Mouse (Mus musculus): Measurements from ENCODE around the gene Mif4gd. TPM values are rescaled to one million over a fixed set of nuclear protein-coding genes. Genes with fewer than 3 reads are reported as not detected.
A peak's percentile ranks its signal among the peaks of the same experiment; 100 is the strongest.

The Mif4gd gene
- polyA plus RNA-seq, 1 experiment from 2014 or later = 18.2 TPM

DNA sequence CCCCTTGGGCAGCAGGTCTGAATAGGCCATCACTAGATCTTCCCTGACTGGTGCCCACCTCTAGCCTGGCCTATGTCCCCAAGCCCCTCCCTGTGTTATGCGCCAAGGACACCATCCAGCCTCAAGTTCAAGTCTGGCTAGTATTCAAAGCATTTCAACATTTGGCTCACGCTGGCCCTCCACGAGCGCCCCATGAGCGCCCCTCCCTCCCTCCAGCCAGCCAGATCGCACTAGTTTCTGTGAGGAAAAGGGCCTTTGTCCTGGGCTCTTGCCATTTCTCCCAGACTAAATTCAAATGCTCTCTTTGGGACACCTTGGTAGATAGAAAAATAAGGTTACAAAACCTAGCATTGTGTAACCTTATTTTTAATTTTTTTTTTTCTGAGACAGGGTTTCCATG lies 3.1 kb upstream of the Mif4gd start:
- 92% methylated on average over 6 of the region's 6 CpGs for WGBS
- no peaks in the 10 kb centered on the region for H3K9me3 ChIP-seq (replicated peaks)
- H3K36me3 ChIP-seq = peaks cover 40% of the 10 kb centered on the region
- H3K27me3 ChIP-seq (ENCODE audit: low read depth, poor library complexity, severe bottlenecking) = no peaks in the 10 kb centered on the region
- no peak for DNase-seq (ENCODE audit: low spot score)
- H3K27ac ChIP-seq = no peak overlapping the region
- peaks cover 24% of the 10 kb centered on the region for H3K4me1 ChIP-seq
- no peak overlapping the region for H3K4me3 ChIP-seq

- Histone ChIP-seq H3K36me3 (peaks cover 35% of the 10 kb centered on the region), H3K27ac (no peak overlapping the region), H3K27me3 (ENCODE audit: low read depth, poor library complexity, severe bottlenecking) (no peaks in the 10 kb centered on the region), H3K4me1 (peaks cover 24% of the 10 kb centered on the region), H3K4me3 (no peak overlapping the region), H3K9me3 (replicated peaks) (no peaks in the 10 kb centered on the region)
- no peak for DNase-seq (ENCODE audit: low spot score)
- WGBS = 86% methylated on average over 15 of the region's 15 CpGs
Measured at GRCm38 (mm10) chr11:115615108-115615825, 2.5 kb upstream of the Mif4gd start.

DNA sequence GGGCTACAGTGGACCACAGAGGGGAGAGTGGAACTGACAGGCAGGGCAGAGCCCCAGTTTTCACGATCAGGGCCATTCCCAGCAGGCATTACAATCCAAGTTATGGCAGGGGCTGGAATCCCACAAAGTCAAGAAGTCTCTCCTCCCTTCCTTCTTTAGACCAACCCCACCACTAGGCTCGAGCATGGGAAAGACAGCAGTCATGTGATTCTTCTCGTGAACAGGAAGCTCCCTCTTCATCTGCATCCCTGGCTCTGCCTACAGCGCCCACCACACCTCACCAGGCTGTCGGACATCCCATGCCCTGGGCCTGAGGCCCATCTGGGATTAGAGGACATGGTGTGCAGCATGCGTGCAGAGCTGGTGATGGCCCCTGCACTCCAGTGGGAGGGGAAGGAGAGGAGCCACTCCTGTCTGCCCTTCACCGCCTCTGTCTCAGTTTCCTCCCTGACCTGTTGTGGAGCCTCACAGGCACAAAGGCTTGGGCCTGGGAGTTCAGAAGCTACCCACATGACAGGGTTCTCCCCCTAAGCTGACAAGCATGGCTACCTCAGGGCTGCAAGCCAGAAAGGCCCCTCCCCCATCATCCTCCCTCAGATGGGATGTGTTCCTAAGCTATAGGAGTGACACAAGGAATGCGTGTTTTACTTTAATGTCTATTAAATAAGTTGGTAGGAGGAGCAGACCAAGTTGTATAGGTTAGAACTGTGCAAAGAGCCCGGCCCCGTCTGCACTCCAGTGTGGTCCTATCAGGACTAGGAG lies 1.8 kb upstream of the Mif4gd start:
- H3K4me1 ChIP-seq = peaks cover 24% of the 10 kb centered on the region
- H3K27me3 ChIP-seq (ENCODE audit: low read depth, poor library complexity, severe bottlenecking) = no peaks in the 10 kb centered on the region
- no peak for DNase-seq (ENCODE audit: low spot score)
- H3K27ac ChIP-seq = no peak overlapping the region
- H3K4me3 ChIP-seq = 0 out of 2 replicates have a peak overlapping the region, but pooled peaks have one; percentile 0
- peaks cover 35% of the 10 kb centered on the region for H3K36me3 ChIP-seq
- H3K9me3 ChIP-seq (replicated peaks) = no peaks in the 10 kb centered on the region
- 92% methylated on average over 10 of the region's 10 CpGs for WGBS

GRCm38 (mm10) chr11:115613138-115613945 lies 573 bp upstream of the Mif4gd start:
- Histone ChIP-seq H3K27ac (peak overlapping the region; percentile 86), H3K27me3 (ENCODE audit: low read depth, poor library complexity, severe bottlenecking) (no peaks in the 10 kb centered on the region), H3K4me1 (peaks cover 24% of the 10 kb centered on the region), H3K4me3 (peak overlapping the region; percentile 72), H3K9me3 (replicated peaks) (no peaks in the 10 kb centered on the region), H3K36me3 (peaks cover 44% of the 10 kb centered on the region)
- under 1% methylated on average over 16 of the region's 16 CpGs for WGBS
- peak; percentile 37 for DNase-seq (ENCODE audit: low spot score)

DNA sequence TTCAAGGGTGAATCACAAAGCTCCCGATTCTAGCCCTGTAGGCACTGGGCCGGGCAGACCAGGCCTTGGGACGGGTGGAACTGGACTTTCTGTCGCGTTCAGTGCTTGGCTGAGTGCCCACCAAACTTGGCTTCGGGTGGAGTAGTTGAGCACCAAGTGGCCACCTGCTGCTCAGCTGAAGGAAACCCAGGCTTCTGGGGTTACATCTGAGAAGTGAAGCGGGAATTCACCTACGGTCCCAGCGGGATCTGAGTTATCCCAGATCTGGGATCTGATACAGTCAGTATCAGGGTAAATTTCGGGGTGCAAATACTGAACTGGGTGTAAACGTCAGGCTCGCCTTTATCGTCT lies 735 bp downstream of the Mif4gd start:
- DNase-seq (ENCODE audit: low spot score) = no peak
- 3% methylated on average over 13 of the region's 13 CpGs for WGBS
- Histone ChIP-seq H3K9me3 (replicated peaks) (no peaks in the 10 kb centered on the region), H3K27me3 (ENCODE audit: low read depth, poor library complexity, severe bottlenecking) (no peaks in the 10 kb centered on the region), H3K36me3 (peaks cover 50% of the 10 kb centered on the region), H3K27ac (peak overlapping the region; percentile 86), H3K4me1 (peaks cover 21% of the 10 kb centered on the region), H3K4me3 (peak overlapping the region; percentile 72)

- Histone ChIP-seq H3K27me3 (ENCODE audit: low read depth, poor library complexity, severe bottlenecking) (no peaks in the 10 kb centered on the region), H3K27ac (no peak overlapping the region), H3K4me3 (no peak overlapping the region), H3K4me1 (peaks cover 21% of the 10 kb centered on the region), H3K9me3 (replicated peaks) (no peaks in the 10 kb centered on the region), H3K36me3 (peaks cover 55% of the 10 kb centered on the region)
- no peak for DNase-seq (ENCODE audit: low spot score)
- WGBS = 65% methylated on average over 6 of the region's 6 CpGs
Measured at GRCm38 (mm10) chr11:115611173-115611572, 1.6 kb downstream of the Mif4gd start.

DNA sequence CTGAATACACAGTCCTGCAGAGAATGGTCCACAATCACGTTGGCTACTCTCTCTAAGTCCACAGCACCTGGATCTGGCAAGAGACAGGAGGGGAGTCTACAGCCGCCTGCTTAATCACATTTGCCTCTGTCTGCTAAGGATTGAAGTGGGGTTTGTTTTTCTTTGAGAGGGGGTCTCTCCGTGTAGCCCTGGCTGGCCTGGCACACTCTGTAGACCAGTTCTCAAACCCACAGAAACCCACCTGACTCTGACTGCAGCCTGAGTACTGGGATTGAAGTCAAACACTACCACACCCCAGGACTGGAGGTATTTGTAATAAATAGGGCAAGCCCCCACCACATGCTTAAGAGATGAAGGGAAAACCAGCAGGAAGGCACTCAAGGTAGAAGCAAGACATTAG lies 3.2 kb downstream of the Mif4gd start:
- Histone ChIP-seq H3K27me3 (ENCODE audit: low read depth, poor library complexity, severe bottlenecking) (no peaks in the 10 kb centered on the region), H3K27ac (no peak overlapping the region), H3K4me3 (no peak overlapping the region), H3K36me3 (peaks cover 52% of the 10 kb centered on the region), H3K4me1 (peaks cover 29% of the 10 kb centered on the region), H3K9me3 (replicated peaks) (no peaks in the 10 kb centered on the region)
- no peak for DNase-seq (ENCODE audit: low spot score)
- 75% methylated on average over 3 of the region's 3 CpGs for WGBS

- Histone ChIP-seq H3K36me3 (peaks cover 51% of the 10 kb centered on the region), H3K4me3 (peak overlapping the region; percentile 9; the same call in 1 of the 2 replicates), H3K9me3 (replicated peaks) (no peaks in the 10 kb centered on the region), H3K27me3 (ENCODE audit: low read depth, poor library complexity, severe bottlenecking) (no peaks in the 10 kb centered on the region), H3K4me1 (peaks cover 29% of the 10 kb centered on the region), H3K27ac (no peak overlapping the region)
- 87% methylated on average over 23 of the region's 23 CpGs for WGBS
- no peak for DNase-seq (ENCODE audit: low spot score)
Measured at GRCm38 (mm10) chr11:115608421-115609399, 4.1 kb downstream of the Mif4gd start.

- no peak overlapping the region for H3K27ac ChIP-seq
- DNase-seq (ENCODE audit: low spot score) = no peak
- H3K9me3 ChIP-seq (replicated peaks) = no peaks in the 10 kb centered on the region
- no peak overlapping the region for H3K4me3 ChIP-seq
- peaks cover 57% of the 10 kb centered on the region for H3K36me3 ChIP-seq
- WGBS = 97% methylated on average over 18 of the region's 18 CpGs
- no peaks in the 10 kb centered on the region for H3K27me3 ChIP-seq (ENCODE audit: low read depth, poor library complexity, severe bottlenecking)
- H3K4me1 ChIP-seq = peaks cover 27% of the 10 kb centered on the region
Measured at GRCm38 (mm10) chr11:115606733-115607132, 6.0 kb downstream of the Mif4gd start.

DNA sequence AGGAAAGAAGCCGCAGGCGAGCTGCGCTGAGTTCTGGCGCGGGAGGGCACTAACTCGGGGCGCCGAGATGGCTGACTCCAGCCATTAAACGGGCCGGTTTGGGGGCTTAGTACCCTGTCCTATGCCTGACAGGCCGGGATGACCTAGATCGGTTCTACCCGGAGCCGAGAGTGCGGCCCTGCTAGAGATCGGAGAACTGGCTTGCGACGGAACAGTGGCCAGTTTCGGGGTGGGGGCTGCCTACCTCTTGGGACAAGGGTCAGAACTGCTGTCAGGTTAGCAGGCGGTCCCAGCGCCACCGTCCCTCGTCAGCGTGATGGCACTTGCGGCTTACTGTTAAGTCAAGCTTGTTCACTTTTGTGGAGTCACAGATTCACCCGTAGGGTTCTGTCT lies 8.5 kb downstream of the Mif4gd start:
- no peak for DNase-seq (ENCODE audit: low spot score)
- Histone ChIP-seq H3K4me3 (peak overlapping the region; percentile 100), H3K27ac (peak overlapping the region; percentile 99), H3K27me3 (ENCODE audit: low read depth, poor library complexity, severe bottlenecking) (no peaks in the 10 kb centered on the region), H3K9me3 (replicated peaks) (no peaks in the 10 kb centered on the region), H3K36me3 (peaks cover 67% of the 10 kb centered on the region), H3K4me1 (peaks cover 23% of the 10 kb centered on the region)
- WGBS = under 1% methylated on average over 26 of the region's 26 CpGs

DNA sequence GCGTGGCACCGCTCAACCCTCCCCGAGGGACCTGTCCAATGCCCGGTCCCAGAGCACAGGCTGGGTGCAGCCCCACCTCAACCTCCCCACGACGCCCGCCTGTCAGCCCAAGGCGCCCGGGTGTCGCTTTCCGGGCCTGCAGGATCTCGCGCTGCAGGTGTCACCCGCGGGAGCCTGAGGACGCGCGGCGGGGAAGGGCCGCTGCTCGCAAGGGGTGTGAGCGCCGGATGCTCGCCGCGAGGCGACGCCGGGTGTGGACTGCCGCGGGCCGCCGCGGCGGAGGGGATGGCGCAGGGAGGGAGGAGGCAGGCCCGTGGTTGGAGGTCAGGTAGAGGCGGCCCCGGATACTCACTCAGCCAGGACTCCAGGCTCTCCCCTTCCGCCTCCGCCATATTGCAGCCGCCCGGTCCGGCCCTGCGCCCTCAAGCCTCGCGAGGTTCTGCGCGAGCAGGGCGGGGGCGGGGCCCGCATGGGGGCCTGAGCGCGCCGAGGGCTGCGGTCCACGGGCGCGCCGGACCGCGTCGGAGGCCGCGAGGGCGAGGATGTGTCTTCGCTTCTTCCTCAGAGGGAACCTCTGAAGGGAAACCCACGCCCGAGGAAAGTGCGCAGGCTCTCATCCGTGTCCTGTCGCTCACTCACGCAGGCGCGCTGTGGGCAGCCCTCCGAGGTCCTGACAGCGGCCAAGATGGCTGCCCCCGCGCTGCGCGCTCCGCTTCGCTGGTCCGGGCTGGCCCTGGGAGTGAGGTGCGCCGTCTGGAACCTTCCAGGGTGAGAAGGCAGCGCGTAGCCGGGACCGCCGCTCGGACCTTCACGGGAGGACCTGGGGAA lies 9.1 kb downstream of the Mif4gd start, which contains the start of the genes Mrps7 and Gga3:
TSS of gene Mrps7 (plus strand) at position 450 of the 828 bp plus-strand sequence.
TSS of gene Gga3 (minus strand) at position 576 of the 828 bp plus-strand sequence.
- peak; percentile 91 for DNase-seq (ENCODE audit: low spot score)
- no peaks in the 10 kb centered on the region for H3K27me3 ChIP-seq (ENCODE audit: low read depth, poor library complexity, severe bottlenecking)
- H3K4me1 ChIP-seq = peaks cover 23% of the 10 kb centered on the region
- peaks cover 66% of the 10 kb centered on the region for H3K36me3 ChIP-seq
- peak within 1 kb of the TSS; percentile 100 for H3K4me3 ChIP-seq
- H3K27ac ChIP-seq = peak within 1 kb of the TSS; percentile 99
- no peaks in the 10 kb centered on the region for H3K9me3 ChIP-seq (replicated peaks)
- WGBS = under 1% methylated on average over 93 of the region's 93 CpGs

Data from limb, embryonic 10.5 days (tissue).